Mouse (Mus musculus) thymus, adult 18-20 months (tissue): Measurements from ENCODE around the gene Rps3.

Experiments used
- DNase-seq, 2 experiments: peaks; one replicate each; pipeline ENCODE4 v3.0.0; 2022; ENCODE audit warnings: mixed read lengths in 2 of 2

Gene Rps3

GRCm38 (mm10) chr7:99436530-99436929 is 47.0 kb downstream of the Rps3 start:
- DNase-seq = no peak

- DNase-seq = no peak
Measured at GRCm38 (mm10) chr7:99434672-99435250, 48.8 kb downstream of the Rps3 start.

- DNase-seq = no peak
Measured at GRCm38 (mm10) chr7:99432863-99433262, 50.7 kb downstream of the Rps3 start.

GRCm38 (mm10) chr7:99432248-99432647 is 51.3 kb downstream of the Rps3 start:
- no peak for DNase-seq

- no peak for DNase-seq
Measured at GRCm38 (mm10) chr7:99430246-99430645, 53.3 kb downstream of the Rps3 start.

GRCm38 (mm10) chr7:99429786-99430185 is 53.8 kb downstream of the Rps3 start:
- no peak for DNase-seq

- no peak for DNase-seq
Measured at GRCm38 (mm10) chr7:99428836-99429235, 54.7 kb downstream of the Rps3 start.

- DNase-seq = no peak
Measured at GRCm38 (mm10) chr7:99427987-99428386, 55.6 kb downstream of the Rps3 start.
